Mouse (Mus musculus) heart, embryonic 10.5 days (tissue): ENCODE data around the gene Sstr3. TPM values are rescaled to one million over a fixed set of nuclear protein-coding genes. Genes with fewer than 3 reads are reported as not detected.

ENCODE experiments used
- DNase-seq: peaks from one replicate; pipeline ENCODE4 v3.0.0-alpha.2; 2017; ENCODE audit warnings: low spot score
- H3K27ac ChIP-seq: fragments of 300-500 bp; sonication (generic); 2 replicates; pipeline ENCODE4 v1.5.1; 2016; ENCODE audit warnings: mild to moderate bottlenecking
- H3K27me3 ChIP-seq: fragments of 300-500 bp; sonication (generic); 2 replicates; pipeline ENCODE4 v1.6.1; 2016; ENCODE audit warnings: mild to moderate bottlenecking; ENCODE audit not compliant: poor library complexity, insufficient read depth, severe bottlenecking
- H3K36me3 ChIP-seq: fragments of 300-500 bp; sonication (generic); 2 replicates; pipeline ENCODE4 v1.6.1; 2016; ENCODE audit warnings: mild to moderate bottlenecking, moderate library complexity
- H3K4me1 ChIP-seq: fragments of 300-500 bp; sonication (generic); 2 replicates; pipeline ENCODE4 v1.6.1; 2016; ENCODE audit warnings: mild to moderate bottlenecking
- H3K4me3 ChIP-seq: fragments of 300-500 bp; sonication (generic); 2 replicates; pipeline ENCODE4 v1.5.1; 2016; ENCODE audit warnings: mild to moderate bottlenecking, moderate library complexity
- H3K9me3 ChIP-seq: fragments of 300-500 bp; sonication (generic); 2 replicates; pipeline ENCODE4 v1.6.1; 2016; ENCODE audit warnings: mild to moderate bottlenecking, moderate library complexity
- WGBS: fragments of 180-500 bp; shearing (Covaris S2); methylation state at CpG from one replicate; pipeline ENCODE4 v1.1.7; 2016; 5-methylcytosine and 5-hydroxymethylcytosine counted together
- polyA plus RNA-seq: library from polyadenylated mRNA; unstranded; fragments of >200 nt; fragmentation: Nextera tagmentation; extraction: Ambion mirVana; gene quantifications from 2 replicates; pipeline ENCODE4 v1.2.1, GENCODE M21; 2016

The Sstr3 gene
- polyA plus RNA-seq, 1 experiment from 2014 or later: not detected

DNA sequence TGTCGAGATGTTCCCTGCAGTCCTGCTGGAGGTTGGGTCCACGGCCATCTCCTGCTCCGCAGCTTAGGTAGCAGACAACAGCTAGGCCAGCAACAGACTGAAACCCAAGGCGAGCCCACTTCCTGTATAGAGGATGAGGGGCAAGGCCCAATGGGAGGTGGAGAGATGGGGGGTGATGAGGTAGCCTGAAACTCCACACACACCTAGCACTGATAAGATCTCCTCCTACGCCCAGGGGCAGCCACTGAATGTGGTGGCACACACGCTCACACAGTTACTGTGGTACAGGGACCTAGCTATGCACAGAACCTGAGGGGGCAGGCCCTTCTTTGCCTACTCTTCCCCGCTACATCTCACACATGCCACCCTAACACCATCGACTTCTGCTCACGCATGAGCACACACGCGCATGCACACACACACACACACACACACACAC, 49.5 kb downstream of the Sstr3 start, which contains the start of gene Il2rb:
Il2rb (minus strand) TSS at position 304 of the 439 bp plus-strand sequence.
- no peaks in the 10 kb centered on the region for H3K9me3 ChIP-seq
- DNase-seq: no peak
- peaks cover 12% of the 10 kb centered on the region; the same call in 1 of the 2 replicates for H3K4me1 ChIP-seq
- no peaks in the 10 kb centered on the region for H3K36me3 ChIP-seq
- 93% methylated on average over 11 of the region's 11 CpGs for WGBS
- H3K27me3 ChIP-seq: 0 out of 2 replicates have a peak, but pooled peaks cover 4% of the 10 kb centered on the region
- H3K27ac ChIP-seq: no peak within 1 kb of the TSS
- no peak within 1 kb of the TSS for H3K4me3 ChIP-seq

DNA sequence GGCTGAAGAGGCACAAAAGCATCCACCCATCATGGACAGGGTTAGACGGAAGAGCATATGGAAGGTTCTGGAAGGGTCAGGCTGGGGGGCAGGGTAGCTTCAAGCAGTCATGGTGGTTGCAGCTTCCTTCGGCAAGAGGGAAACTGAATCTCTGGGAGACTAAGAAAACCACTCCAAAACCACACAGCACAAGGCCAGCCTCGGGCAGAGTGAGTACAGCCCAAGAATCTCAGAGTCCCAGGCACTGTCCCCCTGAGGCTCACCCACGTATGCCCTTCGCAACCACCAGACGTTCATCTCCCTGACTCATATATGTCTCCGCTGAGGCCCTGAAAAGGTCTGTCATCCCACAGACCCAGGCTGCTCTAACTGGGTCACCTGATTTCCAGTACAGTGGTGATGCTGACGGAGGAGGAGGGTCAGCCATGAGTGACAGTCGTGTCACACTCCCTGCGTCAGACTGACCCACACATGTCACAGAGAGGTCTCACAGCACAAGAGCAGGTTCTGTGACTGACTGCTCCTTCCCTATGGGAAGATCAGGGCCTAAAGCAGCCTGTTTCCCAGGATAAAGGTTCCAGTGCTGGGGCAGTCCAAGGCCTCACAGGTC, 51.0 kb downstream of the Sstr3 start:
- Histone ChIP-seq H3K4me1 (peaks cover 12% of the 10 kb centered on the region; the same call in 1 of the 2 replicates), H3K27me3 (0 out of 2 replicates have a peak, but pooled peaks cover 4% of the 10 kb centered on the region), H3K36me3 (no peaks in the 10 kb centered on the region), H3K9me3 (no peaks in the 10 kb centered on the region), H3K27ac (0 out of 2 replicates have a peak overlapping the region, but pooled peaks have one; percentile 5), H3K4me3 (no peak overlapping the region)
- no peak for DNase-seq
- 77% methylated on average over 10 of the region's 10 CpGs for WGBS

DNA sequence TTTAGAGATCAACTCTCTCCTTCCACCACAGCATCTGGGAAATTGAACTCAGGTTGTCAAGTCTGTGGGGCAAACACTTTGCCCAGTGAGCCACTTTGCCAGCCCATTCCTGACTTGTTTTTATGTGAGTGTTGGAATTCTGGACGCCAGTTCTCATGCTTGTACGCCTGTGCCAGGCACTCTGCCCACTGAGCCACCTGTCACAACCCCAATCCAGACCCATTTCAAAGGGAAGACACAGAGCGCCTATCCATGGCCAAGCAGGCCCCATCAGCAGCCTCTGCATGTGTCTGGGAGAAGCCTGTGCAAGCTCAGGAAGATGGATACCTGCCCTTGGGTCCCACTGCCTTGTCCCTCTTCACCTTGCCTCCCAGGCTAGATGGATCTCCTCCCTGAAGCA, 53.2 kb downstream of the Sstr3 start:
- peaks cover 12% of the 10 kb centered on the region; the same call in 1 of the 2 replicates for H3K4me1 ChIP-seq
- no peak for DNase-seq
- no peaks in the 10 kb centered on the region for H3K36me3 ChIP-seq
- WGBS: 75% methylated on average over 3 of the region's 3 CpGs
- H3K9me3 ChIP-seq: no peaks in the 10 kb centered on the region
- H3K4me3 ChIP-seq: no peak overlapping the region
- H3K27me3 ChIP-seq: peaks cover 12% of the 10 kb centered on the region
- H3K27ac ChIP-seq: no peak overlapping the region; the same call in 1 of the 2 replicates

DNA sequence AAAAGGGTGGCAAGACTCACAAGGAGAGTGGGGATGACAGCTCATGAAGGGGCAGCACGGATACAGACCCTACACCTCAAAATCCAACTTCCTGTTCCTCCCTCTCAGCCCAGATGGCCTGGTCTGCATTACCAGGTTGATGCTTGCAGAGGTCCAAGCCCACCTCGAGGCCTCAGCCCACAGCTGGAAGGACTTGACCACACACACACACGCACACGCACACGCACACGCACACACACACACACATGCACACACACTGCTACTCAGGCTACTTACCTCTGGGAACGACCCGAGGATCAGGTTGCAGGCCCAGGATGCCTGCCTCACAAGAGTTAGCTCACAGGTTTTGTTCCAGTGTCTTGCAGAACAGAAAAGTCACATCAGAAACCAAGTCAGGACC, 54.6 kb downstream of the Sstr3 start:
- DNase-seq: no peak
- 65% methylated on average over 8 of the region's 8 CpGs for WGBS

DNA sequence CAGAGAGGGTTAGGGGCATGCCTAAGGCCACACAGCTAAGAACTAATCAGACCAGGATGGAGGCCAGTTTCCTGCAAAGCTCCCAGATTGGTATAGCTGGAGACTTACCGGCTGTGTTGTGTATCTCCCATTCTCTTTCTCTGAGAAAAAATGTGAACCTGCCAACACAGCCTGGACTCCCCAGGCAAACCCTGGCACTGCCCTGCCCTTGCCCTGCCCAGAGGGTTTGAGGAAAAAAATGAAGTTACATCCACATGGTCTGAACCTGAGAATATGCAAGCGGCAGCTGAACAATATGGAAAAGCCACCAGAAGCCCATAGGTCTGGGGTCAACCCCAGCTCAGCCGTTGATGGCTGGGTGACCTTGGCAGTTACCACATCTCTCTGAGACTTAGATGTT, 55.2 kb downstream of the Sstr3 start:
- 80% methylated on average over 3 of the region's 3 CpGs for WGBS
- Histone ChIP-seq H3K27ac (no peak overlapping the region), H3K9me3 (no peaks in the 10 kb centered on the region), H3K4me3 (no peak overlapping the region), H3K36me3 (no peaks in the 10 kb centered on the region), H3K27me3 (peaks cover 31% of the 10 kb centered on the region), H3K4me1 (0 out of 2 replicates have a peak, but pooled peaks cover 6% of the 10 kb centered on the region)
- DNase-seq: no peak

More for the DNA sequence above, 54.6 kb downstream of the Sstr3 start:
- Histone ChIP-seq H3K27me3 (peaks cover 25% of the 10 kb centered on the region), H3K27ac (no peak overlapping the region), H3K4me3 (no peak overlapping the region), H3K4me1 (peaks cover 12% of the 10 kb centered on the region; the same call in 1 of the 2 replicates), H3K9me3 (no peaks in the 10 kb centered on the region), H3K36me3 (no peaks in the 10 kb centered on the region)

DNA sequence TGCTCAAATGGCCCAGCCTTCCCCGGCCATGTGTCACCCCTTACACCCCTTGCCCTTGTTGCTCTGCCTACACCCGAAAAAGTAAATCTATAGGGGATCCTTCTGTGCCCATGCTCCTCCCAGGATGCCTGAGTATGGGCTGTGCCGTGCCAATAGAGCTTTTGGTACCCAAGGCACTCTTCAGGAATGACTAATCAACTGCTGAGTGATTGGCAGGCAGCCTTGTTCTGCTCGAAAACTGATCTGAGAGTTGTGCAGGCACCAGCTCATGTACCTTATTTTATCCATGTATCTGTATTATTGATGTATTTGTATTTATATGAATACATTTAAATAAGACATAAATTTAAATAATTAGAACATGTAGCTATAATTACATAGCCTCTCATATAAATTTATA, 57.4 kb downstream of the Sstr3 start:
- Histone ChIP-seq H3K27ac (no peak overlapping the region), H3K36me3 (no peaks in the 10 kb centered on the region), H3K27me3 (peaks cover 40% of the 10 kb centered on the region), H3K9me3 (no peaks in the 10 kb centered on the region), H3K4me3 (no peak overlapping the region), H3K4me1 (peaks cover 2% of the 10 kb centered on the region; the same call in 1 of the 2 replicates)
- 68% methylated on average over 4 of the region's 4 CpGs for WGBS
- DNase-seq: no peak

Other genes with a start within 250 kb of the Sstr3 start
- gene Csf2rb2, start 239.0 kb downstream of the Sstr3 start, polyA plus RNA-seq: 0.75 and 1.5 TPM in 2 replicates
- 8.2 and 9.3 TPM in 2 replicates for gene Csf2rb, start 218.9 kb downstream of the Sstr3 start, polyA plus RNA-seq
- not detected in 2 replicates for gene Tex33, start 148.8 kb downstream of the Sstr3 start, polyA plus RNA-seq
- 9.5 and 25.6 TPM in 2 replicates for gene Tst, start 138.8 kb downstream of the Sstr3 start, polyA plus RNA-seq
- gene Mpst, start 138.3 kb downstream of the Sstr3 start, polyA plus RNA-seq: 0.75 and 1.4 TPM in 2 replicates
- 23.0 and 30.3 TPM in 2 replicates for gene Kctd17, start 116.1 kb downstream of the Sstr3 start, polyA plus RNA-seq
- gene Tmprss6, start 76.1 kb downstream of the Sstr3 start, polyA plus RNA-seq: 0.06 and 1.7 TPM in 2 replicates
- not detected in 2 replicates for gene Il2rb, start 49.4 kb downstream of the Sstr3 start, polyA plus RNA-seq
- gene C1qtnf6, start 13.3 kb downstream of the Sstr3 start, polyA plus RNA-seq: 19.0 and 28.4 TPM in 2 replicates
- gene Rac2, start 28.1 kb upstream of the Sstr3 start, polyA plus RNA-seq: 5.9 and 13.0 TPM in 2 replicates
- 2.3 and 5.0 TPM in 2 replicates for gene Cyth4, start 52.4 kb upstream of the Sstr3 start, polyA plus RNA-seq
- gene Elfn2, start 174.1 kb upstream of the Sstr3 start, polyA plus RNA-seq: 0.02 TPM in 1 of 2 replicates, not detected in the other
- gene Mfng, start 228.8 kb upstream of the Sstr3 start, polyA plus RNA-seq: 5.5 and 10.3 TPM in 2 replicates